Mouse (Mus musculus) megakaryocyte, embryonic 14.5 days (primary cell): ENCODE data around the gene Disc1.

ENCODE experiments used
- FLI1 ChIP-seq: IDR thresholded peaks from 2 replicates; pipeline ENCODE4 v1.6.1; 2012; ENCODE audit warnings: low read length, inconsistent platforms, mixed read lengths
- GATA1 ChIP-seq: IDR thresholded peaks from 3 replicates; pipeline ENCODE4 v1.6.1; 2012; ENCODE audit warnings: mixed read lengths, low read length, inconsistent platforms, borderline replicate concordance

GRCm38 (mm10) chr8:125198420-125199196 is 144.6 kb downstream of the Disc1 start:
- no peak for TF ChIP-seq GATA1
- TF ChIP-seq FLI1: no peak
